Mouse (Mus musculus): ENCODE measurements around the gene Col7a1. TPM values are rescaled to one million over a fixed set of nuclear protein-coding genes. Genes with fewer than 3 reads are reported as not detected.

Col7a1 gene
- polyA plus RNA-seq (2012; rRNA removed) (0.45 and 0.66 TPM in 2 replicates), polyA plus RNA-seq (2014; fragmentation: Nextera tagmentation; extraction: Ambion mirVana) (0.29 and 0.30 TPM in 2 replicates)

DNA sequence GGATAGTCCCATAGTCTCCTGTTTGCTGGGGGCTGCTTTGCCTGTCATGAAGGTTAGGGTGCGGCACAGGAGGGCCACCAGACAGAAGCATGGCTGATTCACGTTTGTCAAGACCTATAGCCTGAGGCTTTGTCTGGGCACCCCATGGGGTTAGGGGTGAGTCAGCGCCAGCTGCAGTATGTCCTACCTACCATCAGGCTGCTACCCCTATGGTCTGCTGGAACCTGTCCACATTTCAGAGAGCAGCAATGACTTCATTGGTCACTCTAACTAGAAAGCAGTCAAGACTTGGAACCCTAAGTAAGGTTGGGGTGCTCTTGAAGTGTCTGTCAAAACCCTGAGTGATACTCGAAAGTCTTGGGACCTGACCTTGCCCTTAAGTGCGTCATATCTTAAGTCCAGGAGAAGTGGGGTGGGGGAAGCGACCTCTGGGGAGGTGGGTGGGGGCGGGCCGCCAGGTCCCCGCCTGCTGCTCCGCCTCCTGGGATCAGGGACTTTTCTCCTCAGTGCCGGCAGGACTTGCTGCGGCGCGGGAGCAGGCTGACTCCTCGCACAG is at the start of gene Col7a1:
Gene Col7a1, plus strand, starts transcription at position 506 of the 556 bp plus-strand sequence.
- H3K4me2 ChIP-seq (ENCODE audit: low read depth): no peak within 1 kb of the TSS
- H3K9ac ChIP-seq (replicated peaks): no peak within 1 kb of the TSS
- peaks cover 10% of the 10 kb centered on the region for H3K27me3 ChIP-seq (ENCODE audit: control insufficient read depth, insufficient read depth, low read length)
- no peak within 1 kb of the TSS for H3K4me3 ChIP-seq (ENCODE audit: insufficient read depth in 1 of 2, low read depth in 2 of 2, low read length in 2 of 2)
- 17% methylated on average over 15 of the region's 15 CpGs for WGBS (ENCODE audit: insufficient replicate concordance)
- H3K9me3 ChIP-seq (ENCODE audit: control insufficient read depth, low read length): no peaks in the 10 kb centered on the region
- peaks cover 15% of the 10 kb centered on the region for H3K36me3 ChIP-seq (replicated peaks; ENCODE audit: control insufficient read depth, insufficient read depth, low read depth)
- ATAC-seq (ENCODE audit: insufficient read depth) (no peak), DNase-seq (ENCODE audit: low read depth in 3 of 3, low spot score in 3 of 3) (no peak)
- H3K4me1 ChIP-seq (replicated peaks; ENCODE audit: control insufficient read depth in 2 of 2, insufficient read depth in 2 of 2, low read length in 1 of 2): no peaks in the 10 kb centered on the region
- no peak for TF ChIP-seq EP300 (IDR thresholded peaks at IDR 0.05; ENCODE audit: low read depth)
- TF ChIP-seq CTCF (IDR thresholded peaks at IDR 0.05; ENCODE audit: low read depth): no peak
- H3K27ac ChIP-seq: no peak within 1 kb of the TSS

DNA sequence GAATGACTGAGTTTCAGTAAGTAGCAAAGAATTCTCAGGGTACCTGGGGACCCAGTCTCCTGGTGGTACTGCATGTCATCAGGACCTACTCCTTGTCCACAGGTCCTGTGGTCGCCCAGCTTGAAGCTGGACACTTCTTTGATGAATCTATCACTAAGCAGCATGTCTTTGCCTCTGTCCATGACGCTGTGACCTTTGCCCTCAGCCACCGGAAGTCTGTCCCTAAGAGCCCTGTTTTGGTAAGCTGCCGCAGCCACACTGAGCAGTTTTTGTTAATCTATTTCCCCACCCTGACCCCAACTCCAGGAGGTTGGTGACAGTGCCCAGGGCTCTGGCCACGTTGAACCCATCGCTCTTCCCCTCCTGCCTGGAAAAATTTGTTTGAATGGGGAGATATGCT is 41.1 kb upstream of the Col7a1 start:
- Histone ChIP-seq H3K27ac (no peak overlapping the region), H3K4me1 (replicated peaks; ENCODE audit: control insufficient read depth in 2 of 2, insufficient read depth in 2 of 2, low read length in 1 of 2) (peaks cover 0 to 2% of the 10 kb centered on the region in 2 experiments; a peak in 1 of 4 replicates), H3K27me3 (ENCODE audit: control insufficient read depth, insufficient read depth, low read length) (no peaks in the 10 kb centered on the region), H3K9me3 (ENCODE audit: control insufficient read depth, low read length) (no peaks in the 10 kb centered on the region), H3K4me2 (ENCODE audit: low read depth) (no peak overlapping the region), H3K4me3 (ENCODE audit: insufficient read depth in 1 of 2, low read depth in 2 of 2, low read length in 2 of 2) (no peak overlapping the region), H3K36me3 (replicated peaks; ENCODE audit: control insufficient read depth, insufficient read depth, low read depth) (no peaks in the 10 kb centered on the region), H3K9ac (replicated peaks) (no peak overlapping the region)
- no peak for TF ChIP-seq EP300 (IDR thresholded peaks at IDR 0.05; ENCODE audit: low read depth)
- TF ChIP-seq CTCF (IDR thresholded peaks at IDR 0.05; ENCODE audit: low read depth): no peak
- no peak for DNase-seq (ENCODE audit: low read depth in 3 of 3, low spot score in 3 of 3)
- WGBS (ENCODE audit: insufficient replicate concordance): 63% methylated on average over 6 of the region's 6 CpGs
- ATAC-seq (ENCODE audit: insufficient read depth): no peak

DNA sequence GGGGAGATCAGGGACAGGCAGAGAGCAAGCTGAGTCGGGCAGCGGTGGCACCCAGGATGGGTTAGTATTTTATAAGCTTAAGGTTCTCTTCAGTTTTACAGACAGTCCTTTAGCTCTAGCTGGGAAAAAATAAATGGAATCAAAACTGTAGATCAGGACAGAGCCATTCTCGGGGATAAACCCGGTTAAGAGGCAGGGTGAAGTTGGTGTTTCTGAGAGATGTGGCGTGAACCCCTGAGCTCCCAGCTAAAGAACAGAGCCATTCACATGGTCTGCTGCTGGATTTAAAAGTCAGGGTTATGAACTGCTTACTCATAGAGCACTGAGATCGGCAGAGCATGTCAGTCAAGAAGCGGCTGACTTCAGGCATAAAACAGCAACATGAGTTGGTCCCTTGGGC is 40.2 kb upstream of the Col7a1 start:
- DNase-seq (ENCODE audit: low read depth in 3 of 3, low spot score in 3 of 3): no peak
- H3K4me1 ChIP-seq (replicated peaks; ENCODE audit: control insufficient read depth in 2 of 2, insufficient read depth in 2 of 2, low read length in 1 of 2): peaks cover 0 to 2% of the 10 kb centered on the region in 2 experiments; a peak in 1 of 4 replicates
- no peak overlapping the region for H3K4me3 ChIP-seq (ENCODE audit: insufficient read depth in 1 of 2, low read depth in 2 of 2, low read length in 2 of 2)
- H3K4me2 ChIP-seq (ENCODE audit: low read depth): no peak overlapping the region
- TF ChIP-seq EP300 (IDR thresholded peaks at IDR 0.05; ENCODE audit: low read depth): no peak
- TF ChIP-seq CTCF (IDR thresholded peaks at IDR 0.05; ENCODE audit: low read depth): no peak
- no peaks in the 10 kb centered on the region for H3K27me3 ChIP-seq (ENCODE audit: control insufficient read depth, insufficient read depth, low read length)
- no peak overlapping the region for H3K9ac ChIP-seq (replicated peaks)
- no peaks in the 10 kb centered on the region for H3K9me3 ChIP-seq (ENCODE audit: control insufficient read depth, low read length)
- no peaks in the 10 kb centered on the region for H3K36me3 ChIP-seq (replicated peaks; ENCODE audit: control insufficient read depth, insufficient read depth, low read depth)
- WGBS (ENCODE audit: insufficient replicate concordance): 72% methylated on average over 7 of the region's 7 CpGs
- no peak for ATAC-seq (ENCODE audit: insufficient read depth)
- H3K27ac ChIP-seq: no peak overlapping the region

DNA sequence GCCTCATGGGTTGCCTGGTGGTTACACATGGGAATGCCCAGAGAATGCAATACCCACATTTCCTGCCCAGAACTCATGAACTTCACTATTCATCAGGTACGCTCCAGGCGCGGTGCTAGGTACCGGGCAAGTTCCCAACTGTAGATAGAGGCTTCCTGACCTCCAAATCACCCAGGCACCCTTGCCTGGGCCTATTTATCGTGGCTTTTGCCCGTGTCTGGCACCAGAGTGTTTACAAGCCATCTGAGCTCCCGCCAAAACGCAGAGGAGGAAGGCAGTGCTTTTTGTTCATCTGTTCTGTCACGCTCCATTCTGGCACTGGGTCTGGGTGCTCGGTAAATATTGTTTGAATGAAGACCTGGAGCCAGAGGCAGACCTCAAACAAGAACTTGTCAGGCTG is 39.8 kb upstream of the Col7a1 start:
- WGBS (ENCODE audit: insufficient replicate concordance): 60% methylated on average over 10 of the region's 10 CpGs

DNA sequence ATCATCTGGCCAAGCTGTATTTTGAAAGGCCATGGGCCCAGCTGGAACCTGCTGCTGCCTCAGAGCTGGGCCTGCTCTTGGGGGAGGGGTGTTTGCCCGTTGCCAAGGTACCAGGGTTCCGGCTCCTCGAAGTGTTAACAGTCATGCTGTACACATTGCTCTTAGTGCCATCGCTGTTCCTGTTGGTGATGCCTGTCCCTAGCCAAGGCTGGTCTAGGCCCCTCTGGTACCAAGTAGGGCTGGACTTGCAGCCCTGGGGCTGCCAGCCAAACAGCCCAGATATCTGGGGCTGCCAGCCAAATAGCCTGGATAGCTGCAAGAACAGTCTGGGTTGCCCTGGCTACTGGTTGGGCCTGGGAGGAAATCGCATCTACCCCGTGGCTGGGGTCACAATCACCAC is 38.9 kb upstream of the Col7a1 start, which contains the start of gene Tmem89:
Gene Tmem89, plus strand, starts transcription at position 129 of the 400 bp plus-strand sequence.
- Histone ChIP-seq H3K4me1 (replicated peaks; ENCODE audit: control insufficient read depth in 2 of 2, insufficient read depth in 2 of 2, low read length in 1 of 2) (peaks cover 0 to 2% of the 10 kb centered on the region in 2 experiments; a peak in 1 of 4 replicates), H3K27ac (no peak within 1 kb of the TSS), H3K4me3 (ENCODE audit: insufficient read depth in 1 of 2, low read depth in 2 of 2, low read length in 2 of 2) (no peak within 1 kb of the TSS), H3K27me3 (ENCODE audit: control insufficient read depth, insufficient read depth, low read length) (no peaks in the 10 kb centered on the region), H3K36me3 (replicated peaks; ENCODE audit: control insufficient read depth, insufficient read depth, low read depth) (no peaks in the 10 kb centered on the region), H3K4me2 (ENCODE audit: low read depth) (no peak within 1 kb of the TSS), H3K9ac (replicated peaks) (no peak within 1 kb of the TSS), H3K9me3 (ENCODE audit: control insufficient read depth, low read length) (no peaks in the 10 kb centered on the region)
- TF ChIP-seq CTCF (IDR thresholded peaks at IDR 0.05; ENCODE audit: low read depth): no peak
- no peak for TF ChIP-seq EP300 (IDR thresholded peaks at IDR 0.05; ENCODE audit: low read depth)
- 61% methylated on average over 6 of the region's 6 CpGs for WGBS (ENCODE audit: insufficient replicate concordance)
- DNase-seq (ENCODE audit: low read depth in 3 of 3, low spot score in 3 of 3) (no peak), ATAC-seq (ENCODE audit: insufficient read depth) (no peak)

More for the DNA sequence above, 39.8 kb upstream of the Col7a1 start:
- Histone ChIP-seq H3K4me3 (ENCODE audit: insufficient read depth in 1 of 2, low read depth in 2 of 2, low read length in 2 of 2) (no peak overlapping the region), H3K27ac (no peak overlapping the region), H3K4me1 (replicated peaks; ENCODE audit: control insufficient read depth in 2 of 2, insufficient read depth in 2 of 2, low read length in 1 of 2) (peaks cover 0 to 2% of the 10 kb centered on the region in 2 experiments; a peak in 1 of 4 replicates), H3K36me3 (replicated peaks; ENCODE audit: control insufficient read depth, insufficient read depth, low read depth) (no peaks in the 10 kb centered on the region), H3K9ac (replicated peaks) (no peak overlapping the region), H3K9me3 (ENCODE audit: control insufficient read depth, low read length) (no peaks in the 10 kb centered on the region), H3K27me3 (ENCODE audit: control insufficient read depth, insufficient read depth, low read length) (no peaks in the 10 kb centered on the region), H3K4me2 (ENCODE audit: low read depth) (no peak overlapping the region)
- ATAC-seq (ENCODE audit: insufficient read depth) (no peak), DNase-seq (ENCODE audit: low read depth in 3 of 3, low spot score in 3 of 3) (no peak)
- TF ChIP-seq CTCF (IDR thresholded peaks at IDR 0.05; ENCODE audit: low read depth): no peak
- no peak for TF ChIP-seq EP300 (IDR thresholded peaks at IDR 0.05; ENCODE audit: low read depth)
